Mouse (Mus musculus) hindbrain, postnatal 0 days (tissue): ENCODE measurements around the gene Haus2. TPM values are rescaled to one million over a fixed set of nuclear protein-coding genes. Genes with fewer than 3 reads are reported as not detected.

Source experiments
- ATAC-seq: fragments of 200-750 bp; cut with Nextera tagmentation; 2 replicates; pipeline ENCODE4 v1.8.0; 2017; ENCODE audit warnings: mild to moderate bottlenecking, moderate TSS enrichment, moderate library complexity
- DNase-seq: peaks from one replicate; pipeline ENCODE4 v3.0.0-alpha.2; 2015; ENCODE audit warnings: low spot score
- H3K27ac ChIP-seq: fragments of 300-500 bp; sonication (generic); 2 replicates; pipeline ENCODE4 v1.5.1; 2014; ENCODE audit warnings: mild to moderate bottlenecking
- H3K27me3 ChIP-seq: fragments of 300-500 bp; sonication (generic); 2 replicates; pipeline ENCODE4 v1.6.1; 2014; ENCODE audit warnings: low read length, mixed read lengths; ENCODE audit not compliant: insufficient read depth
- H3K36me3 ChIP-seq: fragments of 300-500 bp; sonication (generic); 2 replicates; pipeline ENCODE4 v1.6.1; 2014; ENCODE audit warnings: low read length, mixed read lengths; ENCODE audit not compliant: insufficient read depth
- H3K4me1 ChIP-seq: fragments of 300-500 bp; sonication (generic); 2 replicates; pipeline ENCODE4 v1.6.1; 2014; ENCODE audit warnings: antibody characterized with exemption, low read length, mixed read lengths; ENCODE audit not compliant: insufficient read depth
- H3K4me2 ChIP-seq: fragments of 300-500 bp; sonication (generic); 2 replicates; pipeline ENCODE4 v1.6.1; 2014; ENCODE audit warnings: low read depth, mild to moderate bottlenecking, low read length, moderate library complexity, mixed read lengths
- H3K4me3 ChIP-seq: fragments of 300-500 bp; sonication (generic); 2 replicates; pipeline ENCODE4 v1.5.1; 2014; ENCODE audit warnings: low read length
- H3K9ac ChIP-seq: fragments of 300-500 bp; sonication (generic); replicated peaks from 2 replicates; pipeline ENCODE4 v1.6.1; 2014; ENCODE audit warnings: mild to moderate bottlenecking, low read length, moderate library complexity, mixed read lengths
- H3K9me3 ChIP-seq: fragments of 300-500 bp; sonication (generic); 2 replicates; pipeline ENCODE4 v1.6.1; 2016; ENCODE audit warnings: low read length, mixed read lengths
- CTCF ChIP-seq: IDR thresholded peaks from 2 replicates; pipeline ENCODE4 v1.5.1; 2016; ENCODE audit warnings: antibody characterized with exemption, control low read depth, low read depth
- WGBS: fragments of 180-500 bp; shearing (Covaris S2); extraction: QIAGEN DNeasy Blood & Tissue Kit; methylation state at CpG from one replicate; pipeline ENCODE4 v1.1.7; 2014; 5-methylcytosine and 5-hydroxymethylcytosine counted together
- polyA plus RNA-seq: library from polyadenylated mRNA; unstranded; fragments of >200 nt; fragmentation: Nextera tagmentation; extraction: Ambion mirVana; gene quantifications from 2 replicates; pipeline ENCODE4 v1.2.1, GENCODE M21; 2015
- total RNA-seq: library from RNA; depleted of rRNA; stranded (reverse); fragments of >200 nt; gene quantifications from 2 replicates; pipeline ENCODE4 v1.2.3, GENCODE M21; 2014

The Haus2 gene
- total and polyA plus RNA-seq, 2 experiments from 2014 or later, result 22.7 to 37.2 TPM

DNA sequence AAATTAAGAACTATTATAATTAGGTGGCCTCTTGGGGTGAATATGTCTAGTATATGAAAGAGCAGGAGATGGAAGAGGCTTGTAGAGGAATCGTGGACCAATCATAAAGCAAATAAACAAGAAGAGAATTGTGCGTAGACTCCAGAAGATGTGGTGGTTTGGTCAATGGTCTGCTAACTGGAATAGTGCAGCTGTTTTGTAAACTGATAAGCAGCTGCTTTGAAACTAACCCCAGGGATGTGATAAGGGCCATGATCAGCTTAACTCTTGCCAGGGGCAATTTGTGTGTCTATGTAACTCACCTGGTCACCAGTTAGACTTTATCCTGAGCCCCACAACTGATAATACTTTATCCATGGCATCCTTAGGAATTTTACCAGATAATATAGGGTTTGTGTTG, 22.3 kb downstream of the Haus2 start:
- H3K4me1 ChIP-seq, result peaks cover 9% of the 10 kb centered on the region
- 87% methylated on average over 2 of the region's 2 CpGs for WGBS
- peaks cover 11% of the 10 kb centered on the region; the same call in 1 of the 2 replicates for H3K36me3 ChIP-seq
- no peak overlapping the region for H3K4me3 ChIP-seq
- no peak for TF ChIP-seq CTCF
- no peak for DNase-seq
- no peak overlapping the region for H3K27ac ChIP-seq
- H3K27me3 ChIP-seq, result no peaks in the 10 kb centered on the region
- no peak for ATAC-seq
- no peak overlapping the region for H3K9ac ChIP-seq
- no peak overlapping the region for H3K4me2 ChIP-seq
- no peaks in the 10 kb centered on the region for H3K9me3 ChIP-seq

DNA sequence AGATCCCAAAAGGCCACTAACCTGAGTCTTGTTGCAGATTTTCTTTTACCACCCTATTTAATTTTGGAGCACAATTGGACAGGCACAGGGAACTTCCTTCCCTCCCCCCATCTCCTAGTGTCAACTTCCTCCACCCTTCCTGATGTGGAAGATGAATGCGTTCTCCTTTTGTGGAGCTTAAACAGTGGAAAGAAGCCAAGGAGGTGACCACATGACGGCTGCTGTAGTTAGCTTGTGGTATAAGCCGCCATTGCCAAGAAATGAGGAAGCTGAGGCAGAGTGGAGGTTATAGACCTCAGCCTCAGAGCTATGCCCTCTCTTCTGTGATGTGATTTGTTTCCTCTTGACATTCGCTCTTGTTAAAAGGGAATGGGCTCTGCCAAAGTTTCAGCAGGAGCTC, 22.8 kb downstream of the Haus2 start:
- 68% methylated on average over 4 of the region's 4 CpGs for WGBS
- no peak overlapping the region for H3K4me3 ChIP-seq

DNA sequence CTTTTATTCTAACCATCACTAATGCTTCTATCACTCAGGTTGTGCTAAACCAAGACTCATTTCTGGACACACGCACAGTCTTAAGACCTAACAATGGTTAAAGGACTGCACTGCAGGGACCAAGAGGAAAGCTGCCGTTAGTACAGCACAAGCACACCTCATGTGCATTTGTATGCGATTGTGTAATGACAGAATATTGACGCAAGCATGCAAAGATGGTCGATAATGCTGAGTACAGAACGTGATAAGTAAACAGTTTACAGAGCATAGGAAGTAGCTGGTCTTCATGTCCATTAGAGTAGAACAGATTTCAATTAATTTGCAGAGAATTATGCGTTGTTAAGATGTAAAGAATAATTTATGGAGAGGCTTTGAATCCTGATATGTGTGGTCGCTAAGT, 31.7 kb downstream of the Haus2 start:
- Histone ChIP-seq H3K9ac (no peak overlapping the region), H3K27ac (no peak overlapping the region), H3K36me3 (no peaks in the 10 kb centered on the region), H3K4me2 (no peak overlapping the region), H3K9me3 (no peaks in the 10 kb centered on the region), H3K4me3 (no peak overlapping the region), H3K27me3 (no peaks in the 10 kb centered on the region), H3K4me1 (no peaks in the 10 kb centered on the region)
- no peak for DNase-seq
- TF ChIP-seq CTCF, result no peak
- no peak for ATAC-seq
- WGBS, result 93% methylated on average over 8 of the region's 8 CpGs

More for the DNA sequence above, 22.8 kb downstream of the Haus2 start:
- Histone ChIP-seq H3K27me3 (no peaks in the 10 kb centered on the region), H3K4me2 (no peak overlapping the region), H3K9ac (no peak overlapping the region), H3K36me3 (peaks cover 11% of the 10 kb centered on the region; the same call in 1 of the 2 replicates), H3K4me1 (peaks cover 9% of the 10 kb centered on the region), H3K9me3 (no peaks in the 10 kb centered on the region), H3K27ac (no peak overlapping the region)
- no peak for ATAC-seq
- DNase-seq, result peak; percentile 12
- no peak for TF ChIP-seq CTCF

DNA sequence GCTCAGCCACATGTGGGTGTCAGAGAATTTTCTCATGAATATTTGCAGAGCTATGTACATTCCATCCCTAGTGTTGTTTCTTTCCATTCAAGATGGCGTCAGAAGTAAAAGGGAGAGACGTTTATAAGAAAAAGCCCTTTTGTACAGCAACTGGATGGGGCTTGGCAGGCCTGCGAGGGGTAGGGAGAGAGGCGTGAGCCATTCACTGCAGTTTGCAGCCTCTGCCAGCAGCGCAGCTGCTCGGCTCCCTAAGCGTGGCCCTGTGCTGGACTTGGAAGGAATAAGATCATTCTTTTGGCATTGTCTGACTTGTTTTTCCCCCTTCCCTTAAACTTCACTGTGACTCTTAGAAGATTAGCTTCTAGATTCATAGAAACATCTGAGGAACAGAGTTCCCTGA, 34.7 kb downstream of the Haus2 start:
- Histone ChIP-seq H3K4me2 (no peak overlapping the region), H3K27ac (peak overlapping the region; percentile 51), H3K4me3 (no peak overlapping the region), H3K9me3 (no peaks in the 10 kb centered on the region), H3K36me3 (no peaks in the 10 kb centered on the region), H3K27me3 (no peaks in the 10 kb centered on the region), H3K9ac (no peak overlapping the region), H3K4me1 (no peaks in the 10 kb centered on the region)
- TF ChIP-seq CTCF, result no peak
- DNase-seq, result peak; percentile 72
- 42% methylated on average over 7 of the region's 7 CpGs for WGBS
- ATAC-seq, result peak; percentile 83

DNA sequence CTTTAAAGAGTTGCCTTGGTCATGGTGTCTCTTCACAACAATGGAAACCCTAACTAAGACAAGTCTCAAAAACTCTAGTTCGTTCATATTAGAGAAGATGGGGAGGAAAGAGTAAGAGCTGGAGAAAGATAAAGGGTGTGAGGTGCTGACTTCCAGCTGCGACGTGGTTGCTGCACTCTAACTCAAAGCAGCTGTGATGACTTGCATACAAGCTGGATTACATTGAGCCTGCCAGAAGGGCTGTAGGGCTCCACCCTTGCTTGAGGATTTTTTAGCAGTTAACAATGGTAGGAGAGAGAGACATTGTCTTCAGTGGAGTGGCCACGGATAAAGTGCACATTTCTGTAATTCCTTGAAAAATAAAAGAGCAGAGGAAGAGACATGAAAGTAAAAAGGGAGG, 37.6 kb downstream of the Haus2 start:
- DNase-seq, result no peak
- no peaks in the 10 kb centered on the region for H3K9me3 ChIP-seq
- 74% methylated on average over 4 of the region's 4 CpGs for WGBS

DNA sequence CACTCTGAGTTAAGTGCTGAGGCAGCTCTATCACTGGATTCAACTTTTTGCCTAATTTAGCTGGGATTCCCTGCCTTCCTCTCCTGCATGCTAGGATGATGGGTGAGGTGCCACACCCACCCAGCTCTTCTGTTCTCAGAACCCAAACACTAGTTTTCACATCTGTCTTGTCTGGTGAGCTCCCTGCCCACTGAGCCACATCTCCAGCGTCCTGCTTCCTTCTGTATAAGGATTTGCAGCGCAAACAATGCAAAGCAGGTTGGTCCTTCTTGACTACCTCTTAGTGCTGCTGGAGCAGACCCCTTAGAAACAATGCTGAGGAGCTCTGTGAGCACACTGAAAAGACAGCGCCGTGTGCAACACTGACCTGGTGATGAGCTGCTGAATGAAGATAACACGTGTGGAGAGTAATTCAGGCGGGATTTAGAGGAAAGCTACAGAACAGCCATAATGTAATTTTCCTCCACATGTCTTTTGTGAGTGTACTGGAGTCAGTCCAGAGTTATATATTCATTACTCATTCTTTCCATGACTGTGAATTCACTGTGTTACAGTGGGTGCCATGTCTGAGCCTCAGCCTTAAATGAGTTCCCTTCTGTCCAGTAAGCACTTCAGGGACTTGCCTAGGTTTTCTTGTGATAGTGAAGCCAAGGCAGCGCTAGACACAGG, 43.2 kb downstream of the Haus2 start:
- Histone ChIP-seq H3K9me3 (no peaks in the 10 kb centered on the region), H3K27ac (peak overlapping the region; percentile 26; the same call in 1 of the 2 replicates), H3K4me2 (no peak overlapping the region), H3K4me3 (no peak overlapping the region), H3K36me3 (no peaks in the 10 kb centered on the region), H3K27me3 (no peaks in the 10 kb centered on the region), H3K4me1 (0 out of 2 replicates have a peak, but pooled peaks cover 4% of the 10 kb centered on the region), H3K9ac (no peak overlapping the region)
- TF ChIP-seq CTCF, result no peak
- ATAC-seq, result no peak
- 71% methylated on average over 7 of the region's 7 CpGs for WGBS
- DNase-seq, result peak; percentile 9

More for the DNA sequence above, 37.6 kb downstream of the Haus2 start:
- no peak for ATAC-seq
- Histone ChIP-seq H3K27me3 (no peaks in the 10 kb centered on the region), H3K4me2 (no peak overlapping the region), H3K27ac (no peak overlapping the region), H3K4me3 (no peak overlapping the region), H3K4me1 (no peaks in the 10 kb centered on the region), H3K36me3 (no peaks in the 10 kb centered on the region), H3K9ac (no peak overlapping the region)
- TF ChIP-seq CTCF, result no peak

DNA sequence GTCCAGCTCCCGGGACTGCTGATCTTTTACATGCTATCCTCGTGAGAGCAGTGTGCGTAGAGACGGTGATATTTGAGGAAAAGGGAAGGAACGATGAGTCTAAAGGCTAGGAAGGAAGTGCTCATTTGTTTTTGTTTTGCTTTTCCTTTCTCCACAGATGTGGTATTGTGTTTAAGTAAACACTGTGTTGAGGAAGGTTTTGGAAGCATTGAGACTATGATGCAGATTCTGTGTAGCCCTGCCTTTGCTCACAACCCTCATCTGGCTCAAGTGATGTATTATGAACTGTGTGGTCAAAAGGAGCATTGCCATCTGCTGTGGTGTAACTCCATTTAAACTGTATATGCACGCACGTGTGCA, 43.7 kb downstream of the Haus2 start:
- H3K36me3 ChIP-seq, result no peaks in the 10 kb centered on the region
- H3K27ac ChIP-seq, result peak overlapping the region; percentile 26; the same call in 1 of the 2 replicates
- TF ChIP-seq CTCF, result no peak
- DNase-seq, result no peak
- no peak for ATAC-seq
- H3K9ac ChIP-seq, result no peak overlapping the region
- no peak overlapping the region for H3K4me2 ChIP-seq
- H3K27me3 ChIP-seq, result no peaks in the 10 kb centered on the region
- 0 out of 2 replicates have a peak, but pooled peaks cover 4% of the 10 kb centered on the region for H3K4me1 ChIP-seq
- no peaks in the 10 kb centered on the region for H3K9me3 ChIP-seq
- no peak overlapping the region for H3K4me3 ChIP-seq
- 78% methylated on average over 7 of the region's 7 CpGs for WGBS
